Mouse (Mus musculus): ENCODE measurements around the gene Enpp6.
"Not testable (repeated sequence)": the region's sequence is repeated elsewhere in the genome, so short reads cannot be mapped to it uniquely, and the experiment has no call there.

DNA sequence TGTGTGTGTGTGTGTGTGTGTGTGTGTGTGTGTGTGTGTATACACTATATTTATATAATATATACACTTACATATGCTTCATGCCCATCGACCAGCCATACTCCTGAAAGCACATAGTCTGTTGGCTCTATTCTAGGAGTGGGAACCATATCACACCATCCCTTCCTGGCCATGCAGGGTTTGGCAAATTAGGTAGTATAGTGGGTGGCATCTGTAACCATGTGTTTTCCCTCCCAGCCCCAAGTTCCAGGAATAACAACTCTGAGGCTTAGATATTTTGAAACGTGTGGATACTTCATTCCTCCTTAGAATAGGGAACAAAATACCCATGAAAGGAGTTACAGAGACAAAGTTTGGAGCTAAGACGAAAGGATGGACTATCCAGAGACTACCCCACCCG lies 53.5 kb downstream of the Enpp6 start:
- not testable (repeated sequence) for TF ChIP-seq CTCF (IDR thresholded peaks at IDR 0.05); POLR2A (IDR thresholded peaks at IDR 0.05; ENCODE audit: insufficient read depth, low read depth, low read length)

Measured in heart, adult 2 months (tissue).